Comparison of ENCODE assay signal across 16 mouse cellular contexts in genomic region chr9:69140144-69140543, GRCm38 (mm10).
A peak's percentile ranks its signal among the peaks of the same experiment; 100 is the strongest.
DNase-seq lines count a peak whose midpoint lies in the region; ATAC-seq and TF ChIP-seq lines count a peak whose summit lies in the region.
"Had no signal": no experiment of that assay in that cellular context is flagged by ENCODE, and none has a peak within 500 bp of the region (broad histone marks: within the 10 kb centered on the region; RNA-seq: fewer than 3 reads in every experiment).

No protein-coding gene starts in this region.

- H3K9me3 ChIP-seq in kidney, embryonic 16.5 days (ENCODE audit: low read length): no peaks in the 10 kb centered on the region
- no peaks in the 10 kb centered on the region for H3K9me3 ChIP-seq in lung, embryonic 14.5 days (ENCODE audit: low read depth, low read length)
- H3K9me3 ChIP-seq: embryonic facial prominence, embryonic 10.5 days; liver, embryonic 13.5 days; midbrain, embryonic 13.5 days; neural tube, embryonic 13.5 days had no signal

- H3K4me3 ChIP-seq in kidney, embryonic 16.5 days (ENCODE audit: low read length): no peak overlapping the region
- H3K4me3 ChIP-seq in lung, embryonic 14.5 days (ENCODE audit: low read depth, low read length): no peak overlapping the region
- no peak overlapping the region for H3K4me3 ChIP-seq in lung, adult 2 months (replicated peaks; ENCODE audit: extremely low read depth, low read depth, low read length)
- H3K4me3 ChIP-seq: embryonic facial prominence, embryonic 10.5 days; heart, embryonic 12.5 days; liver, embryonic 13.5 days; midbrain, embryonic 13.5 days; neural tube, embryonic 13.5 days had no signal

- peak; percentile 14 for DNase-seq in kidney, adult 11 months
- peak; percentile 69 for DNase-seq in lung, embryonic 14.5 days
- no peak for DNase-seq in lung, adult 2 months
- DNase-seq in lung, postnatal 10 days: peak; percentile 74
- no peak for DNase-seq in ovary, postnatal 36 days (ENCODE audit: low spot score)
- DNase-seq in spleen, adult 18-20 months: no peak
- DNase-seq: adrenal gland, postnatal 25 days; cerebellum, adult 11-12 months; liver, embryonic 13.5 days; thymus, adult 2 months had no signal

- no peak overlapping the region for H3K27ac ChIP-seq in kidney, embryonic 16.5 days (ENCODE audit: low read length)
- no peak overlapping the region for H3K27ac ChIP-seq in lung, embryonic 14.5 days (ENCODE audit: low read depth)
- H3K27ac ChIP-seq: embryonic facial prominence, embryonic 10.5 days; hindbrain, embryonic 14.5 days; liver, embryonic 13.5 days; midbrain, embryonic 13.5 days; neural tube, embryonic 13.5 days had no signal

- H3K4me2 ChIP-seq in kidney, embryonic 16.5 days (replicated peaks; ENCODE audit: low read depth, low read length): no peak overlapping the region
- no peak overlapping the region for H3K4me2 ChIP-seq in lung, embryonic 14.5 days
- H3K4me2 ChIP-seq: heart, embryonic 12.5 days; hindbrain, embryonic 14.5 days; liver, embryonic 13.5 days; midbrain, embryonic 13.5 days; neural tube, embryonic 13.5 days had no signal

- WGBS in kidney, embryonic 16.5 days: 22% methylated on average over 6 of the region's 6 CpGs
- WGBS in lung, embryonic 14.5 days: 30% methylated on average over 6 of the region's 6 CpGs
- 57% methylated on average over 6 of the region's 6 CpGs for WGBS in lung, adult 2 months

- 0 out of 2 replicates have a peak, but pooled peaks cover 6% of the 10 kb centered on the region for H3K4me1 ChIP-seq in kidney, embryonic 16.5 days (ENCODE audit: insufficient read depth, low read length)
- H3K4me1 ChIP-seq in lung, embryonic 14.5 days (ENCODE audit: insufficient read depth): 0 out of 2 replicates have a peak, but pooled peaks cover 2% of the 10 kb centered on the region
- no peaks in the 10 kb centered on the region for H3K4me1 ChIP-seq in lung, adult 2 months (ENCODE audit: control insufficient read depth, insufficient read depth, low read length)
- H3K4me1 ChIP-seq: liver, embryonic 13.5 days; midbrain, embryonic 13.5 days had no signal

- no peaks in the 10 kb centered on the region for H3K27me3 ChIP-seq in kidney, embryonic 16.5 days (ENCODE audit: insufficient read depth, low read length)
- no peaks in the 10 kb centered on the region for H3K27me3 ChIP-seq in lung, embryonic 14.5 days (ENCODE audit: insufficient read depth, low read length)
- H3K27me3 ChIP-seq: midbrain, embryonic 13.5 days had no signal

- TF ChIP-seq CTCF in lung, embryonic 14.5 days (IDR thresholded peaks at IDR 0.05; ENCODE audit: low read depth): no peak
- no peak for TF ChIP-seq CTCF in lung, adult 2 months (IDR thresholded peaks at IDR 0.05; ENCODE audit: insufficient read depth, low read length)

- H3K36me3 ChIP-seq in kidney, embryonic 16.5 days (ENCODE audit: insufficient read depth, low read length): no peaks in the 10 kb centered on the region
- no peaks in the 10 kb centered on the region for H3K36me3 ChIP-seq in lung, embryonic 14.5 days (ENCODE audit: insufficient read depth)
- H3K36me3 ChIP-seq: embryonic facial prominence, embryonic 10.5 days; heart, embryonic 12.5 days; liver, embryonic 13.5 days; midbrain, embryonic 13.5 days; neural tube, embryonic 13.5 days had no signal

- no peak for ATAC-seq in kidney, embryonic 16.5 days (ENCODE audit: low FRiP score, low TSS enrichment)
- ATAC-seq in lung, embryonic 14.5 days (ENCODE audit: insufficient read depth): peak; percentile 66
- ATAC-seq: midbrain, embryonic 13.5 days had no signal

- TF ChIP-seq POLR2A in lung, adult 2 months (IDR thresholded peaks at IDR 0.05; ENCODE audit: borderline replicate concordance, extremely low read depth, low read depth, low read length): no peak

- H3K9ac ChIP-seq in kidney, embryonic 16.5 days (replicated peaks; ENCODE audit: low read length): no peak overlapping the region
- no peak overlapping the region for H3K9ac ChIP-seq in lung, embryonic 14.5 days
- H3K9ac ChIP-seq: heart, embryonic 12.5 days; hindbrain, embryonic 14.5 days; liver, embryonic 13.5 days; midbrain, embryonic 13.5 days; neural tube, embryonic 13.5 days had no signal

Comparison
In these comparisons a context has a peak if more than half of its experiments do, and no peak if none do; other contexts are left out.
1. DNase-seq: peak in kidney, adult 11 months (single experiment), lung, embryonic 14.5 days (single experiment) and lung, postnatal 10 days (single experiment); none in lung, adult 2 months (single experiment), ovary, postnatal 36 days (single experiment) and spleen, adult 18-20 months (0 of 2).